Mouse (Mus musculus): Measurements from ENCODE around the gene Surf4. TPM values are rescaled to one million over a fixed set of nuclear protein-coding genes. Genes with fewer than 3 reads are reported as not detected.
A peak's percentile ranks its signal among the peaks of the same experiment; 100 is the strongest.

The Surf4 gene
- polyA plus RNA-seq, 1 experiment = 644 TPM

- Histone ChIP-seq H3K27me3 (ENCODE audit: control insufficient read depth, insufficient read depth, low read length) (no peaks in the 10 kb centered on the region), H3K4me3 (ENCODE audit: low read depth, low read length) (peak overlapping the region; percentile 94), H3K27ac (ENCODE audit: insufficient read depth, low read depth, low read length) (peak overlapping the region; percentile 88), H3K36me3 (ENCODE audit: control insufficient read depth, insufficient read depth, low read length) (peaks cover 19% of the 10 kb centered on the region), H3K4me1 (ENCODE audit: control insufficient read depth, insufficient read depth, insufficient read length, low read length) (peaks cover 35% of the 10 kb centered on the region)
- TF ChIP-seq CTCF (IDR thresholded peaks at IDR 0.05; ENCODE audit: extremely low read depth, insufficient read length, insufficient replicate concordance, low read depth, low read length) (no peak), POLR2A (IDR thresholded peaks at IDR 0.05; ENCODE audit: low read depth, low read length) (no peak)
- WGBS = under 1% methylated on average over 49 of the region's 49 CpGs
Observed at GRCm38 (mm10) chr2:26932473-26933303, 1.0 kb downstream of the Surf4 start.

- H3K4me1 ChIP-seq (ENCODE audit: control insufficient read depth, insufficient read depth, insufficient read length, low read length) = peaks cover 32% of the 10 kb centered on the region
- H3K27ac ChIP-seq (ENCODE audit: insufficient read depth, low read depth, low read length) = 0 out of 2 replicates have a peak overlapping the region, but pooled peaks have one; percentile 0
- H3K27me3 ChIP-seq (ENCODE audit: control insufficient read depth, insufficient read depth, low read length) = no peaks in the 10 kb centered on the region
- peaks cover 36% of the 10 kb centered on the region for H3K36me3 ChIP-seq (ENCODE audit: control insufficient read depth, insufficient read depth, low read length)
- H3K4me3 ChIP-seq (ENCODE audit: low read depth, low read length) = peak overlapping the region; percentile 14; the same call in 1 of the 2 replicates
- TF ChIP-seq CTCF (IDR thresholded peaks at IDR 0.05; ENCODE audit: extremely low read depth, insufficient read length, insufficient replicate concordance, low read depth, low read length) = peak; percentile 37; the same call in 1 of the 2 replicates
- no peak for TF ChIP-seq POLR2A (IDR thresholded peaks at IDR 0.05; ENCODE audit: low read depth, low read length)
- 5% methylated on average over 1 of the region's 1 CpGs for WGBS
Observed at GRCm38 (mm10) chr2:26930390-26930789, 3.3 kb downstream of the Surf4 start.

- Histone ChIP-seq H3K4me1 (ENCODE audit: control insufficient read depth, insufficient read depth, insufficient read length, low read length) (peaks cover 16% of the 10 kb centered on the region; the same call in 1 of the 2 replicates), H3K27ac (ENCODE audit: insufficient read depth, low read depth, low read length) (peak overlapping the region; percentile 65; the same call in 1 of the 2 replicates), H3K4me3 (ENCODE audit: low read depth, low read length) (no peak overlapping the region), H3K27me3 (ENCODE audit: control insufficient read depth, insufficient read depth, low read length) (no peaks in the 10 kb centered on the region), H3K36me3 (ENCODE audit: control insufficient read depth, insufficient read depth, low read length) (peaks cover 58% of the 10 kb centered on the region)
- 62% methylated on average over 6 of the region's 6 CpGs for WGBS
- no peak for TF ChIP-seq CTCF (IDR thresholded peaks at IDR 0.05; ENCODE audit: extremely low read depth, insufficient read length, insufficient replicate concordance, low read depth, low read length)
Observed at GRCm38 (mm10) chr2:26927745-26928476, 5.8 kb downstream of the Surf4 start.

GRCm38 (mm10) chr2:26921784-26922183 lies 11.9 kb downstream of the Surf4 start:
- Histone ChIP-seq H3K4me1 (ENCODE audit: control insufficient read depth, insufficient read depth, insufficient read length, low read length) (peaks cover 22% of the 10 kb centered on the region), H3K27me3 (ENCODE audit: control insufficient read depth, insufficient read depth, low read length) (no peaks in the 10 kb centered on the region), H3K4me3 (ENCODE audit: low read depth, low read length) (no peak overlapping the region), H3K27ac (ENCODE audit: insufficient read depth, low read depth, low read length) (no peak overlapping the region), H3K36me3 (ENCODE audit: control insufficient read depth, insufficient read depth, low read length) (peaks cover 77% of the 10 kb centered on the region)
- WGBS = 29% methylated on average over 9 of the region's 9 CpGs
- TF ChIP-seq POLR2A (IDR thresholded peaks at IDR 0.05; ENCODE audit: low read depth, low read length) = no peak
- TF ChIP-seq CTCF (IDR thresholded peaks at IDR 0.05; ENCODE audit: extremely low read depth, insufficient read length, insufficient replicate concordance, low read depth, low read length) = no peak

GRCm38 (mm10) chr2:26920190-26920855 lies 13.4 kb downstream of the Surf4 start:
- WGBS = 71% methylated on average over 6 of the region's 6 CpGs
- TF ChIP-seq POLR2A (IDR thresholded peaks at IDR 0.05; ENCODE audit: low read depth, low read length) = no peak
- no peak for TF ChIP-seq CTCF (IDR thresholded peaks at IDR 0.05; ENCODE audit: extremely low read depth, insufficient read length, insufficient replicate concordance, low read depth, low read length)
- Histone ChIP-seq H3K4me3 (ENCODE audit: low read depth, low read length) (no peak overlapping the region), H3K36me3 (ENCODE audit: control insufficient read depth, insufficient read depth, low read length) (peaks cover 64% of the 10 kb centered on the region), H3K27me3 (ENCODE audit: control insufficient read depth, insufficient read depth, low read length) (no peaks in the 10 kb centered on the region), H3K4me1 (ENCODE audit: control insufficient read depth, insufficient read depth, insufficient read length, low read length) (peaks cover 23% of the 10 kb centered on the region), H3K27ac (ENCODE audit: insufficient read depth, low read depth, low read length) (peak overlapping the region; percentile 58)

- no peak overlapping the region for H3K4me3 ChIP-seq (ENCODE audit: low read depth, low read length)
- no peak overlapping the region for H3K27ac ChIP-seq (ENCODE audit: insufficient read depth, low read depth, low read length)
- TF ChIP-seq CTCF (IDR thresholded peaks at IDR 0.05; ENCODE audit: extremely low read depth, insufficient read length, insufficient replicate concordance, low read depth, low read length) (no peak), POLR2A (IDR thresholded peaks at IDR 0.05; ENCODE audit: low read depth, low read length) (no peak)
- H3K27me3 ChIP-seq (ENCODE audit: control insufficient read depth, insufficient read depth, low read length) = no peaks in the 10 kb centered on the region
- H3K4me1 ChIP-seq (ENCODE audit: control insufficient read depth, insufficient read depth, insufficient read length, low read length) = peaks cover 23% of the 10 kb centered on the region
- peaks cover 58% of the 10 kb centered on the region for H3K36me3 ChIP-seq (ENCODE audit: control insufficient read depth, insufficient read depth, low read length)
- 79% methylated on average over 3 of the region's 3 CpGs for WGBS
Observed at GRCm38 (mm10) chr2:26919684-26920083, 14.0 kb downstream of the Surf4 start.
